Mouse (Mus musculus) megakaryocyte, embryonic 14.5 days (primary cell): ENCODE data around the gene Pak6.

ENCODE experiments used
- FLI1 ChIP-seq: IDR thresholded peaks from 2 replicates; pipeline ENCODE4 v1.6.1; 2012; ENCODE audit warnings: low read length, inconsistent platforms, mixed read lengths
- GATA1 ChIP-seq: IDR thresholded peaks from 3 replicates; pipeline ENCODE4 v1.6.1; 2012; ENCODE audit warnings: mixed read lengths, low read length, inconsistent platforms, borderline replicate concordance

DNA sequence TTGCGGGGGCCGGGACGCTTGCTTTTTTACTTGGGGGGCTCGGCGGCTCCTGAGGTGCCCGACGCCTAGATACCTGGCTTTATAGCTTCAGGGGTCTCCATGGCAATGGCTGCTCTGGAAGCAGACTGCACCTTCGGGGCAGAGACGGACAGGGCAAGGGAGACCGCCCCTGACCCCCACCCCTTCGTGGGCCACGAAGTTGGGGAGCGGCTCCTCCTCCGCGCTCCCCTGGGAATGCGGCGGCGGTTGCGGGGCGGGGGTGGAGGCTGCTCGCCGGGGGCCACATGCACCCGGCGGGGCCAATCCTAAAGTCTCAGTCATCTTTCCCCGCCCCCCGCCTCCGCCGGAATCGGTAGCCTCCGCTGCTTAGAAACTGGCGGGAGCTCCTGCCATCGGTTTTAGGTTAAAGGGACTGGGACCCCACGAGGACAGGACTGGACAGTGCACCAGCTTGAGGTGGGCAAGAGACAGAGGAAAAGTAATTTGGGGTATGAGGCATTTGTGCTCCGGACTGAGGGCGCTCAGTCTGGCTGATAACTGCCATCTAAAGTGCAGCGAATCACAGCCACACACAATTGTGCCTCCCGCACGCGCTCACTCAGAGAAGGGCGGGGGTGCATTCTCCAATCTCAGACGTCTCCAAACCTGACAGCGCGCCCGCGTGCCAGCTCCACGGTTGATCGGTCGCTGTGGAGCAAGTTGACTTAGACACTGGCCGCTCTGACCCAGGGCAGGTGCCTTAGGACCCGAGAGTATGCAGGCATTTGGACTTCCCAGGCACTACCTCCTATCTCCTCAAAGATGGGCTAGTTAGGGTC lies 41.0 kb downstream of the Pak6 start, which contains the start of gene Ankrd63:
- TF ChIP-seq FLI1 = no peak
- no peak for TF ChIP-seq GATA1
